Mouse (Mus musculus): ENCODE measurements around the gene Kmt2a. TPM values are rescaled to one million over a fixed set of nuclear protein-coding genes. Genes with fewer than 3 reads are reported as not detected.
A peak's percentile ranks its signal among the peaks of the same experiment; 100 is the strongest.

The Kmt2a gene
- polyA plus RNA-seq, 1 experiment from 2014 or later = 11.7 TPM

DNA sequence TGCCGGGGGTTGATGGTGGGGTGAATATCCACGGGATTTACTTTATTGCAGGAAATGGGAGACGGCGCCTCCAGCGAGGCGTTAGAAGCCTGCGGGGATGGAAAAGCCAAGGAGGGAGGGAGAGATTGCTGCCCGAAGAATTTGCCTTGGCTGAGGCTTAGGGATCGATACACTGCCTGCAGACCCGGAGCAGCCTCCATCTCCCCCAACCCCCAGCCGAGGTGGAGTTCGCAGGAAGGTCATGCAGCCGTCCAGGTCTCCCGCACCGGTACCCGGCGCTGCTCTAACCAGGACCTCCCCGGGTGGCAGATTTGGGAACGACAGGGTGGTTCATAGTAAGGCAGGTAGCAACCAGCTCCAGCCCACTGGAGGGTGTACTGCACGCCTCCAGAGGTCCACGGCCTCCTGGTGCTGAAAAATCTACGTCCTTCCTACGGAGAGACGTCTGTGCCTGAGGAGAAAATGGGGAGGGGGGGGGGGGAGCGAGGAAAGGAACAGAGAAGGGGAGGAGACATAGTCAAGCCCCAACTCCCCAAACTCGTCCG, 1.4 kb upstream of the Kmt2a start:
- peak overlapping the region; percentile 98 for H3K4me2 ChIP-seq (ENCODE audit: low read depth, low read length)
- peaks cover 25% of the 10 kb centered on the region for H3K4me1 ChIP-seq (replicated peaks; ENCODE audit: control insufficient read depth, insufficient read depth, low read length)
- no peaks in the 10 kb centered on the region for H3K27me3 ChIP-seq (ENCODE audit: control insufficient read depth, insufficient read depth, low read depth, low read length)
- no peaks in the 10 kb centered on the region for H3K36me3 ChIP-seq (ENCODE audit: control insufficient read depth, insufficient read depth, low read length)
- peak overlapping the region; percentile 97 for H3K4me3 ChIP-seq (ENCODE audit: low read length)
- under 1% methylated on average over 26 of the region's 27 CpGs for WGBS
- H3K9me3 ChIP-seq (ENCODE audit: control insufficient read depth, low read length) = no peaks in the 10 kb centered on the region
- H3K27ac ChIP-seq (ENCODE audit: low read length) = peak overlapping the region; percentile 98
- ATAC-seq (ENCODE audit: low read depth) = peak; percentile 39
- peak overlapping the region; percentile 83 for H3K9ac ChIP-seq (ENCODE audit: low read length)

DNA sequence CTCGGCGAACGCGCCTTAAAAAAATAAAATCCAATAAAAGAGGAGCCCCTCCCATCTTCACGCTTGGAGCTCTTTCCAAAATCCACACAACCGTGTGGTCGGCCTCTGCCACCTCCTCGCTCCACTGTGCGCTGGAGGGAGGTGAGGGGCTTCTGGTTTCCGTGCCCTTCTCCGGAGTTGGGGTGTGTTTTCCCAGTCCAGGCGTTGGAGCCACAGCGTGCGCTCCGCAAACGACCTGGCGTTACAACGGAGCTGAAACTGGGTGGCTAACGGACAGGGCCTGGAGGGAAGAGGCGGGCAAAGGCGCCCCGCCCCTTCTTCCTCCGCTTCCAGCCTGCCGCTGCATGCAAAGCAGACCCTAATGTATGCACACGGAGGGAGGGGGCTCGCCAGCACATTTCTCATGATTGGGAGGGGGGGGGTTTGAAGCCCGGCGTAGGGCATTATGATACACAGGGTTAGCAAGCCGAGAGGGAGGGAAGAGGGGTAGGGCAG, 892 bp upstream of the Kmt2a start:
- Histone ChIP-seq H3K4me1 (replicated peaks; ENCODE audit: control insufficient read depth, insufficient read depth, low read length) (peaks cover 25% of the 10 kb centered on the region), H3K36me3 (ENCODE audit: control insufficient read depth, insufficient read depth, low read length) (no peaks in the 10 kb centered on the region), H3K27ac (ENCODE audit: low read length) (peak overlapping the region; percentile 98), H3K9ac (ENCODE audit: low read length) (peak overlapping the region; percentile 83), H3K4me3 (ENCODE audit: low read length) (peak overlapping the region; percentile 97), H3K27me3 (ENCODE audit: control insufficient read depth, insufficient read depth, low read depth, low read length) (no peaks in the 10 kb centered on the region), H3K9me3 (ENCODE audit: control insufficient read depth, low read length) (no peaks in the 10 kb centered on the region), H3K4me2 (ENCODE audit: low read depth, low read length) (peak overlapping the region; percentile 98)
- peak; percentile 76 for ATAC-seq (ENCODE audit: low read depth)
- whole genome bisulfite sequencing = 0% methylated on average over 29 of the region's 29 CpGs

- Histone ChIP-seq H3K9me3 (ENCODE audit: control insufficient read depth, low read length) (no peaks in the 10 kb centered on the region), H3K4me2 (ENCODE audit: low read depth, low read length) (peak overlapping the region; percentile 95), H3K27ac (ENCODE audit: low read length) (peak overlapping the region; percentile 93), H3K9ac (ENCODE audit: low read length) (peak overlapping the region; percentile 97), H3K4me1 (replicated peaks; ENCODE audit: control insufficient read depth, insufficient read depth, low read length) (peaks cover 25% of the 10 kb centered on the region), H3K27me3 (ENCODE audit: control insufficient read depth, insufficient read depth, low read depth, low read length) (no peaks in the 10 kb centered on the region), H3K36me3 (ENCODE audit: control insufficient read depth, insufficient read depth, low read length) (no peaks in the 10 kb centered on the region), H3K4me3 (ENCODE audit: low read length) (peak overlapping the region; percentile 97)
- peak; percentile 7; the same call in 1 of the 2 replicates for ATAC-seq (ENCODE audit: low read depth)
- WGBS = under 1% methylated on average over 40 of the region's 44 CpGs
Observed at GRCm38 (mm10) chr9:44880309-44881081, 601 bp downstream of the Kmt2a start.

DNA sequence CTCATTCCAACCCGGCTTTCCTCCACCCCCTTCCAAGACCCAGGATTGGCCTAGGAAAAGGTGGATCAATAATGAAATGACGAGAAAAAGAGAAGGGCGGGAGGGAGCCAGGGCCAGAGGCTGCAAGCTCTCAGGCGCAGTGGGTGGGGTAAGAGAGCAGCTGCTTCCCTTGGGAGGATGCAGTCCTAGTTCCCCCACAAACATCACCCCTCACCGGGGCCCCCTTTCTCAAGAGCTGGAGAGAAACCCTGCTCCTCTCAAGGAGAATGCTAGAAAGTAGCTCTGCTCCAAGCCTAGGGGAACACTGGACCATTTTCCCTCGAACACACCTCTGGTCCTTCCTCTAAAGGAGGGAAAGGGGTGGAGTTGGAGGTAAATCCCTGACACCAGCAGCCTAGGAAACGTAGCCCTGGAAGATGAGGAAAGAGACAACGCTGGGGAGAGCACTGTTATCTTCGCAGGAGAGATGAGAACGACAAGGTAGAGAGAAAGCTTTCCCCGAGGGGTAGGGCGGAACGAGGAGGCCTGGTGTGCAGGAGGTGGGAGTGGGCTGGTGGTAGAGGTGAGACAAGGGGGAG, 1.3 kb downstream of the Kmt2a start:
- no peaks in the 10 kb centered on the region for H3K36me3 ChIP-seq (ENCODE audit: control insufficient read depth, insufficient read depth, low read length)
- no peaks in the 10 kb centered on the region for H3K9me3 ChIP-seq (ENCODE audit: control insufficient read depth, low read length)
- peak overlapping the region; percentile 97 for H3K9ac ChIP-seq (ENCODE audit: low read length)
- H3K27me3 ChIP-seq (ENCODE audit: control insufficient read depth, insufficient read depth, low read depth, low read length) = no peaks in the 10 kb centered on the region
- H3K4me1 ChIP-seq (replicated peaks; ENCODE audit: control insufficient read depth, insufficient read depth, low read length) = peaks cover 25% of the 10 kb centered on the region
- ATAC-seq (ENCODE audit: low read depth) = no peak
- peak overlapping the region; percentile 95 for H3K4me2 ChIP-seq (ENCODE audit: low read depth, low read length)
- 0 out of 2 replicates have a peak overlapping the region, but pooled peaks have one; percentile 2 for H3K27ac ChIP-seq (ENCODE audit: low read length)
- WGBS = under 1% methylated on average over 13 of the region's 13 CpGs
- H3K4me3 ChIP-seq (ENCODE audit: low read length) = peak overlapping the region; percentile 97

DNA sequence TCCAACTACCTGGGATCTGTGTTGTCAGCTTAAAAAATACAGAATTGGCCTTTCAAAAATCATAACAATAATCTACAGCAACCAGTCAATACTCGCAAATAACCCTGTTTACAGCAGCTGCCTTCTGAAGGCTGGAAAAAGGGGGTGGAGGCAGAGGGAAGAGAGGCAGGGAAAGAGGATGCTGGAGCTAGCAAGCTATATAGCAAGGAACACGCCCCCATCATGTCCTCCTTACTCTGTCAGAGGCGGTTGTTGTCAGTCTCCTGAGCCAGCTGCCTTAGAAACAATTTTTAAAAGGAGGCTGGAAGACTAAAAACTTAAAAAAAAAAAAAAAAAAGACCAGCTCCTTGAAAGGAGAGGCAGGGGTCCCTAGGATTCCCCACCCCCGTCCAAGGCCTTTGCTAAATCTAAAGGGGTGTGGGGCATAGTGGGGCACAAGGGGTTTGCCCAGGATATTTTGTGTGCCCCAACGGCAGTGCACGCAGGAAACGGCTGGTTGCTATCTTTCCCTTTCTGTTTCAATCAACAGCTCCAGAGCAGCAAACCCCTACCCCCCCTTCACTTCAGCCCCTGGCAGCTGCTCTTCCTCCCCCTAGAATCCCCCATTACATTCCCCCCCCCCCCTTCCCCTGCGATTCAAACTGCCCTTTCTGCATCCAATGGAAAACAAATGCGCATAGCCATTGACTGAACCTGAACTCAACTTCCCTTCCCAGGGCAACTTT, 2.2 kb downstream of the Kmt2a start:
- peak overlapping the region; percentile 97 for H3K4me3 ChIP-seq (ENCODE audit: low read length)
- whole genome bisulfite sequencing = 20% methylated on average over 9 of the region's 9 CpGs
- H3K4me1 ChIP-seq (replicated peaks; ENCODE audit: control insufficient read depth, insufficient read depth, low read length) = peaks cover 25% of the 10 kb centered on the region
- peak overlapping the region; percentile 97 for H3K9ac ChIP-seq (ENCODE audit: low read length)
- no peaks in the 10 kb centered on the region for H3K36me3 ChIP-seq (ENCODE audit: control insufficient read depth, insufficient read depth, low read length)
- H3K27me3 ChIP-seq (ENCODE audit: control insufficient read depth, insufficient read depth, low read depth, low read length) = no peaks in the 10 kb centered on the region
- peak overlapping the region; percentile 95 for H3K4me2 ChIP-seq (ENCODE audit: low read depth, low read length)
- H3K9me3 ChIP-seq (ENCODE audit: control insufficient read depth, low read length) = no peaks in the 10 kb centered on the region
- no peak overlapping the region for H3K27ac ChIP-seq (ENCODE audit: low read length)
- ATAC-seq (ENCODE audit: low read depth) = no peak

DNA sequence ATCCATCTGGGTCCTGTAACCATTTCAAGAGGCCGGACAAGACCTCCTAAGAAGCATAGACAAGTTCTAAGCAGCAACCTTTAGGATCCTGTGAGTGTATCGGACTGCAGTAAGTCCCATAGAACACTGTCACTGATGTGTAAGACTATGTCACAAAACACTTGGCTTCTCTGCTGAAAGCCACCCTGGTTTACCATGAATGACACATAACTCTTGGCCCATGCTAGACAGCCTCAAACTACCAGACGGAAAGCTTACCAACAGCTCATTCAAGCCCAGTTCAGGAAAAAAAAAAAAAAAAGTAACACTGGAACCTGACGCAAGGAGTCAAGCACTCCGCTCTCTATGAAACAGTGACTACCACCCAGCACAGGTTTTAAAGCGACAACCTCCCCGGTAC, 3.4 kb downstream of the Kmt2a start:
- no peak overlapping the region for H3K9ac ChIP-seq (ENCODE audit: low read length)
- ATAC-seq (ENCODE audit: low read depth) = no peak
- WGBS = 80% methylated on average over 7 of the region's 7 CpGs
- no peaks in the 10 kb centered on the region for H3K36me3 ChIP-seq (ENCODE audit: control insufficient read depth, insufficient read depth, low read length)
- no peaks in the 10 kb centered on the region for H3K27me3 ChIP-seq (ENCODE audit: control insufficient read depth, insufficient read depth, low read depth, low read length)
- no peak overlapping the region for H3K4me3 ChIP-seq (ENCODE audit: low read length)
- no peak overlapping the region for H3K4me2 ChIP-seq (ENCODE audit: low read depth, low read length)
- peaks cover 19% of the 10 kb centered on the region for H3K4me1 ChIP-seq (replicated peaks; ENCODE audit: control insufficient read depth, insufficient read depth, low read length)
- no peak overlapping the region for H3K27ac ChIP-seq (ENCODE audit: low read length)
- H3K9me3 ChIP-seq (ENCODE audit: control insufficient read depth, low read length) = no peaks in the 10 kb centered on the region

DNA sequence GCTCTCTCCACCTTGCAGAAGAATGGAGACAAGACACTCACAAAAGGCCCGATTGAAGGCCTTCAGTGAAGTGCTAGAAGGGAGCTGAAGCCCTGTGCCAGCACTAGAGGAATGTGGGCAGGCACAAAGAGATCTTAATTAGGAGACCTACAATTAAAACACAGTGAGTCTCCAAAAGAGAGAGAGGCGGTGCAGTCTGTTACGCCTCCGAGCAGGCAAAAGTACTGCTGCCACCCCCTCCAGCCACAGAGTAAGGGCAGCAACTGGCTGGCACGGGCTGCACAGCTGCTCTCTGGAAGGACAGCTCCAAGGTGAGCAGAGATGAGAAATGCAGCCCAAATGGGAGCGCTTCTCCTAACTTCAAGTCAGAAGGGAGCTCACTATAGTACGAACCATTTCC, 5.6 kb downstream of the Kmt2a start:
- Histone ChIP-seq H3K27me3 (ENCODE audit: control insufficient read depth, insufficient read depth, low read depth, low read length) (no peaks in the 10 kb centered on the region), H3K9ac (ENCODE audit: low read length) (no peak overlapping the region), H3K4me1 (replicated peaks; ENCODE audit: control insufficient read depth, insufficient read depth, low read length) (peaks cover 19% of the 10 kb centered on the region), H3K4me3 (ENCODE audit: low read length) (no peak overlapping the region), H3K27ac (ENCODE audit: low read length) (no peak overlapping the region), H3K36me3 (ENCODE audit: control insufficient read depth, insufficient read depth, low read length) (0 out of 2 replicates have a peak, but pooled peaks cover 2% of the 10 kb centered on the region), H3K9me3 (ENCODE audit: control insufficient read depth, low read length) (no peaks in the 10 kb centered on the region), H3K4me2 (ENCODE audit: low read depth, low read length) (no peak overlapping the region)
- no peak for ATAC-seq (ENCODE audit: low read depth)
- 73% methylated on average over 7 of the region's 7 CpGs for WGBS

GRCm38 (mm10) chr9:44874198-44874597, 6.9 kb downstream of the Kmt2a start:
- Histone ChIP-seq H3K9ac (ENCODE audit: low read length) (no peak overlapping the region), H3K4me2 (ENCODE audit: low read depth, low read length) (no peak overlapping the region), H3K4me3 (ENCODE audit: low read length) (no peak overlapping the region), H3K4me1 (replicated peaks; ENCODE audit: control insufficient read depth, insufficient read depth, low read length) (peaks cover 9% of the 10 kb centered on the region), H3K36me3 (ENCODE audit: control insufficient read depth, insufficient read depth, low read length) (0 out of 2 replicates have a peak, but pooled peaks cover 2% of the 10 kb centered on the region), H3K9me3 (ENCODE audit: control insufficient read depth, low read length) (no peaks in the 10 kb centered on the region), H3K27ac (ENCODE audit: low read length) (no peak overlapping the region), H3K27me3 (ENCODE audit: control insufficient read depth, insufficient read depth, low read depth, low read length) (no peaks in the 10 kb centered on the region)
- ATAC-seq (ENCODE audit: low read depth) = no peak

GRCm38 (mm10) chr9:44873665-44874064, 7.4 kb downstream of the Kmt2a start:
- Histone ChIP-seq H3K9ac (ENCODE audit: low read length) (no peak overlapping the region), H3K4me1 (replicated peaks; ENCODE audit: control insufficient read depth, insufficient read depth, low read length) (peaks cover 3% of the 10 kb centered on the region), H3K27me3 (ENCODE audit: control insufficient read depth, insufficient read depth, low read depth, low read length) (no peaks in the 10 kb centered on the region), H3K4me2 (ENCODE audit: low read depth, low read length) (no peak overlapping the region), H3K4me3 (ENCODE audit: low read length) (no peak overlapping the region), H3K36me3 (ENCODE audit: control insufficient read depth, insufficient read depth, low read length) (0 out of 2 replicates have a peak, but pooled peaks cover 2% of the 10 kb centered on the region), H3K9me3 (ENCODE audit: control insufficient read depth, low read length) (no peaks in the 10 kb centered on the region), H3K27ac (ENCODE audit: low read length) (no peak overlapping the region)
- no peak for ATAC-seq (ENCODE audit: low read depth)
- 54% methylated on average over 5 of the region's 5 CpGs for WGBS

All from lung, embryonic 16.5 days (tissue).